Mouse (Mus musculus) CD4-positive, CD25-positive, alpha-beta regulatory T cell (primary cell): ENCODE data around the gene Sppl2b. TPM values are rescaled to one million over a fixed set of nuclear protein-coding genes. Genes with fewer than 3 reads are reported as not detected.

Experiments used
- polyA plus RNA-seq: library from polyadenylated mRNA; unstranded; fragments of 100-300 nt; shearing (Covaris generic); gene quantifications from one replicate; pipeline ENCODE4 v1.2.1, GENCODE M21; 2017

Sppl2b gene
- polyA plus RNA-seq, result 28.4 TPM

GRCm38 (mm10) chr10:80854913-80855748 lies at the start of gene Sppl2b, which contains the start of gene Lsm7:
TSS of gene Sppl2b (plus strand) at chr10:80855275.
TSS of gene Lsm7 (minus strand) at chr10:80855209.

GRCm38 (mm10) chr10:80813366-80813765 lies 41.7 kb upstream of the Sppl2b start, which contains the start of gene Jsrp1:
TSS of gene Jsrp1 (minus strand) at chr10:80813498.

GRCm38 (mm10) chr10:80826151-80827062 lies 28.7 kb upstream of the Sppl2b start, which contains the start of gene Oaz1:
TSS of gene Oaz1 (plus strand) at chr10:80826656.

GRCm38 (mm10) chr10:80843931-80844547 lies 11.0 kb upstream of the Sppl2b start, which contains the start of gene Lingo3:
TSS of gene Lingo3 (minus strand) at chr10:80844039.

GRCm38 (mm10) chr10:80871581-80871980 lies 16.5 kb downstream of the Sppl2b start, which contains the start of gene Tmprss9:
TSS of gene Tmprss9 (plus strand) at chr10:80871848.

GRCm38 (mm10) chr10:80900318-80901247 lies 45.5 kb downstream of the Sppl2b start, which contains the start of gene Timm13:
TSS of gene Timm13 (minus strand) at chr10:80900969.

GRCm38 (mm10) chr10:80917779-80918434 lies 62.8 kb downstream of the Sppl2b start, which contains the start of gene Lmnb2:
TSS of gene Lmnb2 (minus strand) at chr10:80918245.

Other genes starting within 250 kb of the Sppl2b start
- 9.3 TPM for gene Gm49322, start 249.3 kb upstream of the Sppl2b start, polyA plus RNA-seq
- gene Csnk1g2, start 232.4 kb upstream of the Sppl2b start, polyA plus RNA-seq, result 306 TPM
- 43.9 TPM for gene Btbd2, start 198.2 kb upstream of the Sppl2b start, polyA plus RNA-seq
- 212 TPM for gene Mknk2, start 177.2 kb upstream of the Sppl2b start, polyA plus RNA-seq
- gene Mob3a, start 153.3 kb upstream of the Sppl2b start, polyA plus RNA-seq, result 325 TPM
- 156 TPM for gene Izumo4, start 153.1 kb upstream of the Sppl2b start, polyA plus RNA-seq
- gene Ap3d1, start 113.0 kb upstream of the Sppl2b start, polyA plus RNA-seq, result 71.7 TPM
- 17.6 TPM for gene Dot1l, start 100.1 kb upstream of the Sppl2b start, polyA plus RNA-seq
- 74.2 TPM for gene Sf3a2, start 57.1 kb upstream of the Sppl2b start, polyA plus RNA-seq
- gene Plekhj1, start 56.6 kb upstream of the Sppl2b start, polyA plus RNA-seq, result 275 TPM
- not detected for gene Amh, start 50.0 kb upstream of the Sppl2b start, polyA plus RNA-seq
- gene Jsrp1, start 41.8 kb upstream of the Sppl2b start, polyA plus RNA-seq, result not detected
- gene Oaz1, start 28.6 kb upstream of the Sppl2b start, polyA plus RNA-seq, result 1,936 TPM
- gene Lingo3, start 11.2 kb upstream of the Sppl2b start, polyA plus RNA-seq, result not detected
- 181 TPM for gene Lsm7, start 66 bp upstream of the Sppl2b start, polyA plus RNA-seq
- 0.08 TPM for gene Tmprss9, start 16.6 kb downstream of the Sppl2b start, polyA plus RNA-seq
- 222 TPM for gene Timm13, start 45.7 kb downstream of the Sppl2b start, polyA plus RNA-seq
- 18.1 TPM for gene Lmnb2, start 63.0 kb downstream of the Sppl2b start, polyA plus RNA-seq
- 47.2 TPM for gene Gadd45b, start 74.8 kb downstream of the Sppl2b start, polyA plus RNA-seq
- gene Gng7, start 159.7 kb downstream of the Sppl2b start, polyA plus RNA-seq, result 0.23 TPM
- gene Diras1, start 170.4 kb downstream of the Sppl2b start, polyA plus RNA-seq, result 0.13 TPM
- gene Slc39a3, start 182.2 kb downstream of the Sppl2b start, polyA plus RNA-seq, result 22.2 TPM
- 105 TPM for gene Sgta, start 204.9 kb downstream of the Sppl2b start, polyA plus RNA-seq
- 10.9 TPM for gene Thop1, start 214.8 kb downstream of the Sppl2b start, polyA plus RNA-seq
- gene Creb3l3, start 243.6 kb downstream of the Sppl2b start, polyA plus RNA-seq, result 0.28 TPM